Comparison of ENCODE assay signal across 8 mouse cellular contexts in the genomic region with DNA sequence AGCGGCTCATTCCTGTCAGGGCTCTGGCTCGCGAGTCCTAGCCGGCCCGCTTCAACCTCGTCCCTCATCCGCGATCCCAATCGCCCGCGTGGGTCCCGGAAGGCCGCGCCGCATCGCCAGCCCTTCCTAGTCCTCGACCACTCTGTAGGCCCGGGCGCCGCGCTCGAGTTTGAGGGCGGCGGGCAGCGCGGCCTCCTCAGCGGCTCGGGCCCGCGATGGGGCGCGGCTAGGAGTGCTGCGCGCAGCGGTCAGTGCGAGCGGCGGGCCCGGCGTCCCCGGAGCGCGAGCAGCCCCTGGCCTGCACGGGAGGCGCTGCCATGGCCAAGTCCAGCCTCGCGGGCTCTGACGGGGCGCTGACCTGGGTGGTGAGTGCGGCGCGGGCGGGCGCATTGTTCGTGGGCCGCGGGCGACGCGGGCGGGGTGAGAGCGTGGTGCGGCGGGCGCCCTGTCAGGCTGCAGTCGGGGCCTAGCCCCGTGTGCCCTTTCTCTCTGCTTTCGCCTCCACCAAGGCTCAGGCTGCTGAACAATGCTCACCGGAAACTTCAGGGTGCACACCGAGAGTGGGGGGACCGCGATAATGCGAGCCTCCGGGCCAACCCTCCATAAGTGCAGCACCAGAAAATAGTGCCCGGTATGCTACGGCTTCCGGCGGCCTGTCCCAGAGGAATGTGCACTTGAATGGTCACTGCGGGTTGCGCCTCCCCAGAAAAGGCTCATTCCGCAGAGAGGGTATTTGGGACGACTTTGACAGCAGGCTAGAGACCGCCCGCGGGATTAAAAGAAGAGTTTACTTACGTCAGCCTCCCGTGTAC. TPM values are rescaled to one million over a fixed set of nuclear protein-coding genes. Genes with fewer than 3 reads are reported as not detected.
DNase-seq lines count a peak whose midpoint lies in the region; ATAC-seq and TF ChIP-seq lines count a peak whose summit lies in the region.

No protein-coding gene starts in this region.

- H3K27ac ChIP-seq in gastrocnemius, adult 2 months = peak overlapping the region; percentile 99
- H3K27ac ChIP-seq in hindbrain, postnatal 0 days = peak overlapping the region; percentile 100

- WGBS in hindbrain, postnatal 0 days = under 1% methylated on average over 82 of the region's 87 CpGs

- no peak for TF ChIP-seq CTCF in gastrocnemius, adult 2 months (IDR thresholded peaks at IDR 0.05)
- TF ChIP-seq CTCF in hindbrain, postnatal 0 days (IDR thresholded peaks at IDR 0.05; ENCODE audit: low read depth) = no peak

- intact Hi-C loops in gastrocnemius, adult 2 months (cut with DNase I) = loop anchor here (2.0 kb wide), 1 partner anchor 117 kb away; a partner anchor contains a TSS

- H3K36me3 ChIP-seq in hindbrain, postnatal 0 days (ENCODE audit: insufficient read depth, low read length) = no peaks in the 10 kb centered on the region
- peaks cover 8% of the 10 kb centered on the region for H3K36me3 ChIP-seq in megakaryocyte, embryonic 14.5 days (replicated peaks; ENCODE audit: low read length)

- no peaks in the 10 kb centered on the region for H3K27me3 ChIP-seq in hindbrain, postnatal 0 days (ENCODE audit: insufficient read depth, low read length)
- no peaks in the 10 kb centered on the region for H3K27me3 ChIP-seq in megakaryocyte, embryonic 14.5 days (replicated peaks)

- no peaks in the 10 kb centered on the region for H3K9me3 ChIP-seq in hindbrain, postnatal 0 days (ENCODE audit: low read length)
- no peaks in the 10 kb centered on the region for H3K9me3 ChIP-seq in megakaryocyte, embryonic 14.5 days

- ATAC-seq in hindbrain, postnatal 0 days = peak; percentile 57

- peak; percentile 80 for DNase-seq in R1 (ENCODE audit: low read depth, low spot score)
- peak; percentile 32 to 66 for DNase-seq in cerebellum, postnatal 4 days (ENCODE audit: low spot score in 2 of 2)
- DNase-seq in gastrocnemius, adult 2 months = peak; percentile 84
- DNase-seq in hindbrain, postnatal 0 days (ENCODE audit: low spot score) = peak; percentile 68
- peak; percentile 38 to 45 for DNase-seq in left cerebral cortex, adult 8-10 months (ENCODE audit: low spot score in 2 of 2)
- peak; percentile 50 to 51 for DNase-seq in right cerebral cortex, adult 2 months (ENCODE audit: low spot score in 2 of 2)
- peak; percentile 21 for DNase-seq in urinary bladder, postnatal 10 days (ENCODE audit: low spot score)

- H3K4me3 ChIP-seq in gastrocnemius, adult 2 months = peak overlapping the region; percentile 80
- H3K4me3 ChIP-seq in hindbrain, postnatal 0 days (ENCODE audit: low read length) = peak overlapping the region; percentile 97
- peak overlapping the region; percentile 98 for H3K4me3 ChIP-seq in megakaryocyte, embryonic 14.5 days (replicated peaks)

- H3K4me2 ChIP-seq in hindbrain, postnatal 0 days (ENCODE audit: low read depth, low read length) = peak overlapping the region; percentile 76

- H3K4me1 ChIP-seq in hindbrain, postnatal 0 days (ENCODE audit: insufficient read depth, low read length) = no peaks in the 10 kb centered on the region
- peaks cover 43% of the 10 kb centered on the region for H3K4me1 ChIP-seq in megakaryocyte, embryonic 14.5 days

- H3K9ac ChIP-seq in hindbrain, postnatal 0 days (replicated peaks; ENCODE audit: low read length) = peak overlapping the region; percentile 100

RNA-seq across cellular contexts. Expression of a gene that starts 0.6 kb away (rescaled TPM):
- 10 to 100 TPM; 29.4 to 35.4 TPM for total RNA-seq in gastrocnemius, adult 2 months (2021)
- total RNA-seq in hindbrain, postnatal 0 days (2014; rRNA removed) = 79.0 and 93.3 TPM in 2 replicates
- polyA plus RNA-seq in hindbrain, postnatal 0 days (2015; fragmentation: Nextera tagmentation; extraction: Ambion mirVana) = 40.9 and 42.6 TPM in 2 replicates
- total RNA-seq in left cerebral cortex, adult 8-10 months (2022) = 10 to 100 TPM; 79.8 to 93.7 (median 88.4) TPM
- polyA plus RNA-seq in megakaryocyte, embryonic 14.5 days (2012; ENCODE audit: insufficient read depth, low replicate concordance) = 1.4 and 2.8 TPM in 2 replicates

Comparison
In these comparisons a context has a peak if more than half of its experiments do, and no peak if none do; other contexts are left out.
1. Peak in every context shown above with its lines: DNase-seq, ATAC-seq, H3K4me3 ChIP-seq and H3K27ac ChIP-seq.
2. DNase-seq: peak in every context shown above with its lines; median percentile 84 in gastrocnemius, adult 2 months; 80 in R1; 68 in hindbrain, postnatal 0 days; 50 in right cerebral cortex, adult 2 months; 49 in cerebellum, postnatal 4 days; 42 in left cerebral cortex, adult 8-10 months; 21 in urinary bladder, postnatal 10 days.